Mouse (Mus musculus) small intestine, adult 2 months (tissue): ENCODE data around the gene Crip2. TPM values are rescaled to one million over a fixed set of nuclear protein-coding genes. Genes with fewer than 3 reads are reported as not detected.

Source experiments
- H3K27ac ChIP-seq: fragments of 200-500 bp; 2 replicates; pipeline ENCODE4 v1.5.1; 2012; ENCODE audit warnings: low read depth, low read length, control low read depth, inconsistent platforms; ENCODE audit not compliant: insufficient read depth
- H3K27me3 ChIP-seq: fragments of 200-500 bp; 2 replicates; pipeline ENCODE4 v1.6.1; 2012; ENCODE audit warnings: mild to moderate bottlenecking, moderate library complexity, low read length, inconsistent platforms; ENCODE audit not compliant: control insufficient read depth, insufficient read depth
- H3K36me3 ChIP-seq: fragments of 200-500 bp; 2 replicates; pipeline ENCODE4 v1.6.1; 2012; ENCODE audit warnings: mild to moderate bottlenecking, low read length, control low read depth, inconsistent platforms; ENCODE audit not compliant: control insufficient read depth, insufficient read depth
- H3K4me1 ChIP-seq: fragments of 200-500 bp; 2 replicates; pipeline ENCODE4 v1.6.1; 2012; ENCODE audit warnings: low read length, inconsistent platforms, mixed read lengths; ENCODE audit not compliant: control insufficient read depth, insufficient read depth, insufficient read length
- H3K4me3 ChIP-seq: fragments of 200-500 bp; 2 replicates; pipeline ENCODE4 v1.5.1; 2012; ENCODE audit warnings: low read depth, mild to moderate bottlenecking, control low read depth, inconsistent platforms, low read length, moderate library complexity
- CTCF ChIP-seq: fragments of 200-500 bp; IDR thresholded peaks from 2 replicates; pipeline ENCODE4 v1.5.1; 2012; ENCODE audit warnings: low read depth, mild to moderate bottlenecking, control low read depth, inconsistent platforms, low read length, moderate library complexity, mixed read lengths; ENCODE audit not compliant: insufficient replicate concordance, insufficient read length; ENCODE audit errors: extremely low read depth
- POLR2A ChIP-seq: fragments of 200-500 bp; IDR thresholded peaks from 2 replicates; pipeline ENCODE4 v1.6.1; 2012; ENCODE audit warnings: low read depth, mild to moderate bottlenecking, control low read depth, inconsistent platforms, low read length, moderate library complexity
- WGBS: fragments of 180-500 bp; shearing (Covaris S2); methylation state at CpG from one replicate; pipeline ENCODE4 v1.1.7; 2018; 5-methylcytosine and 5-hydroxymethylcytosine counted together
- polyA plus RNA-seq: library from polyadenylated mRNA; depleted of rRNA; stranded (reverse); fragments of >200 nt; gene quantifications from 2 replicates; pipeline ENCODE4 v1.2.3, GENCODE M21; 2012; rRNA removed

Gene Crip2
- 73.8 and 86.3 TPM in 2 replicates for polyA plus RNA-seq

DNA sequence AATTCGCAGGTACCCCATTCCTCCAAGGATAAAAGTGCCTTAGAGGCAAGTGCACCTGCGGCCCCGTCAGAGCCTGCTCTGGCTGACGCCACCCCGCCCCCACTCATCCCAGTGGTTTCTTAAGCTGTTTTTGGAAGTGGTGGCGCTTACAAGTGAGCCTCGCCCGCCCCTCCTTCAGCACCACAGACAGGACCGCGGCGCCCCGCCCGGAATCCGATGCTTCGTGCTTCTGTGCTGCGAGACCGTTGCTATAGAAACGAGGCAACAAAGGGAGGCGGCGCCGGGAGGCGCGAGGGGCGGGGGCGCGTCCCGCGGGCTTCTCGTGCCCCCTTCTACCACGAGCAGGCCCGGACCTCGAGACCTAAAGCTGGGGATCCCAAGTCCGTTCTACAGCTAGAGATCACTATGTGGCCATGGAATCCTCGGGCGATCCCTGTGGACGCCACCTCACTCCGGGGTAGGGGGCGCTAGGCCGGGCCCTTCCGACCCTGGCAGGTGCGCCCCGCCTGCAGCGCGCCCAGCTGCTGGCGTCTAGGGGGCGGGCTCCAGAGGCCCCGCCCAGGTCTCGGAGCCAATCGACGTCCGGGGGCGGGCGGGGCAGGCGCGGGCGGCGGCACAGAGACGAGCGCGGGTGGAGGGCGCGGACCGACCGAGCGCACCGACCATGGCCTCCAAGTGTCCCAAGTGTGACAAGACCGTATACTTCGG lies at the start of gene Crip2:
TSS of gene Crip2 (plus strand) at position 329 of the 708 bp plus-strand sequence.
- peak within 1 kb of the TSS; percentile 83 for H3K27ac ChIP-seq
- H3K27me3 ChIP-seq, result peaks cover 21% of the 10 kb centered on the region
- H3K4me1 ChIP-seq, result peaks cover 19% of the 10 kb centered on the region
- under 1% methylated on average over 68 of the region's 68 CpGs for WGBS
- H3K36me3 ChIP-seq, result peaks cover 9% of the 10 kb centered on the region
- TF ChIP-seq CTCF (no peak), POLR2A (no peak)
- peak within 1 kb of the TSS; percentile 82 for H3K4me3 ChIP-seq

- Histone ChIP-seq H3K4me1 (peaks cover 8% of the 10 kb centered on the region), H3K36me3 (no peaks in the 10 kb centered on the region), H3K27ac (no peak overlapping the region), H3K27me3 (no peaks in the 10 kb centered on the region; the same call in 1 of the 2 replicates), H3K4me3 (no peak overlapping the region)
- no peak for TF ChIP-seq POLR2A
- TF ChIP-seq CTCF, result no peak
- WGBS, result 86% methylated on average over 5 of the region's 5 CpGs
Measured at GRCm38 (mm10) chr12:113097040-113097439, 43.0 kb upstream of the Crip2 start.

GRCm38 (mm10) chr12:113097749-113098281 lies 42.2 kb upstream of the Crip2 start, which contains the start of gene Mta1:
TSS of gene Mta1 (plus strand) at chr12:113098278.
- Histone ChIP-seq H3K27ac (no peak within 1 kb of the TSS), H3K4me1 (peaks cover 8% of the 10 kb centered on the region), H3K36me3 (no peaks in the 10 kb centered on the region), H3K27me3 (no peaks in the 10 kb centered on the region; the same call in 1 of the 2 replicates), H3K4me3 (peak within 1 kb of the TSS; percentile 91)
- WGBS, result 5% methylated on average over 51 of the region's 53 CpGs
- no peak for TF ChIP-seq POLR2A
- no peak for TF ChIP-seq CTCF

- TF ChIP-seq POLR2A, result no peak
- no peak for TF ChIP-seq CTCF
- H3K36me3 ChIP-seq, result no peaks in the 10 kb centered on the region
- H3K27me3 ChIP-seq, result no peaks in the 10 kb centered on the region; the same call in 1 of the 2 replicates
- H3K4me3 ChIP-seq, result peak overlapping the region; percentile 91
- peaks cover 8% of the 10 kb centered on the region for H3K4me1 ChIP-seq
- no peak overlapping the region for H3K27ac ChIP-seq
- WGBS, result under 1% methylated on average over 60 of the region's 60 CpGs
Measured at GRCm38 (mm10) chr12:113098530-113099151, 41.4 kb upstream of the Crip2 start.

DNA sequence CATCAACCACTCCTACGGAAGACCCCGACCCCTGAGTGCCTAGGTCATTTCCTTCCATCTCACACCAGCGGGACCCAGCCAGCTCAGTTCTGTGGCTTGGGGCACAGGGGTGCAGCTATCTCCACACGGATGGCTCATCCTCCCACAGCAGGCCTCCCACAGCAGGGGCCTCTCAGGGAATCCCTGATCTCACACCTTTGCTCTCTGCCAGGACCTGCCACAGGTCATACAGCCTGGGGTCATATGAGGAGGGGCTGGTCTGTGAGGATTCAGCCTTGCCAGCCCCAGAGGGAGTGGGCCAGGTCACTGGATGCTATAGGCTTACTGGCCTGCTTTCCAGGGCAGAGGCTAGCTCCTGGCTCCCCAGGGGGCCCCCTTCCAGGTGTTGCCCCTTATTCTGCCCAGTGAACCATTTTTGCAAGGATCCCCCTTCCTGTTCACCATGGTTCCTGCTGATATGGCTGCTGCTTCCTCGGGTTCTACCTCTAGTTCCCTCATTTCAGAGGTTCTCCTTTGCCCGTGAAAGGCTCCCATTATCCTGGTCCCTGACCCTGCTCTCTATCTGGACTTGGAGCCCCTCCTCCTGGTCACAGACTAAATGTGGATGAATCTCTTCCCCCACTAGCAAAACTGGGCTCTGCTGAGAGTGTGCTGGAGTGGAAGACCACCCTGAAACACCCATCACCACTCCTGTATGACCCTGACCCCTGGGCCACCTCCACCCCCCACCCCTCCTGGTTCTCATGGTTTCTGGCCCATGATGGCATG lies 40.4 kb upstream of the Crip2 start:
- Histone ChIP-seq H3K27ac (no peak overlapping the region), H3K27me3 (no peaks in the 10 kb centered on the region; the same call in 1 of the 2 replicates), H3K36me3 (no peaks in the 10 kb centered on the region), H3K4me3 (peak overlapping the region; percentile 91; the same call in 1 of the 2 replicates), H3K4me1 (peaks cover 13% of the 10 kb centered on the region)
- TF ChIP-seq CTCF, result no peak
- WGBS, result 43% methylated on average over 6 of the region's 6 CpGs

DNA sequence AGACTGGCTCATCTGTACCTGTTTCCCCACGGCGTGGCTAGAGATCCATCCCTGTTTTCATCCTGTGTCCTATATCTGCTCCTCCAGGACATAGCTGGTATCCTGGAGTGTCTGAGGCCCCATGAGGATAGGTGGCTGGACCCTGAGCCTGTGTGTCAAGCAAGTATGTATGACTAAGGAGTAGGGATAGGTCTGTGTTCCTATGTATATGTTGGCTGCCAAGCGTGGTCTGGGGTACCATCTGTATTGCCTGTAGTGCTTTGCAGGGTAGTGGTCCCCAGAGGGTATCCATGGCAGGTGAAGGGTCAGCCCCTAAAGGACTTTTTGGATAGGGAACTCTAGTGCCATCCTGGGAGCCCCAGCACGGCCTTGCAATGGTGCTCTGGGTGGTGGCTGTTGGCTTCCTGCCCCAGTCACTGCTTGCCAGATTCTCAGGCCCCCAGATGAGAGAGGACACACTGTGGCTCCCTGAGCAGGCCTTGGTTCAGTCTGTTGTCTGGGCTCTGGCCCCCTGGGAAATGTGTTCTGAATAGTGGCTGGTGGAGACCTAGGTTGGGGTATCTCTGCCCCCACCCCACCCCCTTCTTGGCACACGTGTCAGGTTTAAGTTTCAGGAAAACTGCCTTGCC lies 39.5 kb upstream of the Crip2 start:
- no peak overlapping the region for H3K4me3 ChIP-seq
- H3K36me3 ChIP-seq, result no peaks in the 10 kb centered on the region
- no peak for TF ChIP-seq POLR2A
- TF ChIP-seq CTCF, result no peak
- no peaks in the 10 kb centered on the region; the same call in 1 of the 2 replicates for H3K27me3 ChIP-seq
- 66% methylated on average over 5 of the region's 5 CpGs for WGBS
- no peak overlapping the region for H3K27ac ChIP-seq
- H3K4me1 ChIP-seq, result peaks cover 13% of the 10 kb centered on the region
